Mouse (Mus musculus) layer of hippocampus, postnatal 14 days (tissue): ENCODE data around the gene Ksr1. TPM values are rescaled to one million over a fixed set of nuclear protein-coding genes. Genes with fewer than 3 reads are reported as not detected.
"Not testable (repeated sequence)": the region's sequence is repeated elsewhere in the genome, so short reads cannot be mapped to it uniquely, and the experiment has no call there.

Experiments
- DNase-seq, 2 experiments: peaks; one replicate each; pipeline ENCODE4 v3.0.0; 2021 to 2022; ENCODE audit warnings: low spot score in 2 of 2, mixed read lengths in 1 of 2
- total RNA-seq, 2 experiments: library from RNA; stranded (reverse); gene quantifications; 2 replicates each; pipeline ENCODE4 v1.2.3; 2021

Gene Ksr1
- total RNA-seq, 2 experiments from 2014 or later, result 154 to 158 TPM

DNA sequence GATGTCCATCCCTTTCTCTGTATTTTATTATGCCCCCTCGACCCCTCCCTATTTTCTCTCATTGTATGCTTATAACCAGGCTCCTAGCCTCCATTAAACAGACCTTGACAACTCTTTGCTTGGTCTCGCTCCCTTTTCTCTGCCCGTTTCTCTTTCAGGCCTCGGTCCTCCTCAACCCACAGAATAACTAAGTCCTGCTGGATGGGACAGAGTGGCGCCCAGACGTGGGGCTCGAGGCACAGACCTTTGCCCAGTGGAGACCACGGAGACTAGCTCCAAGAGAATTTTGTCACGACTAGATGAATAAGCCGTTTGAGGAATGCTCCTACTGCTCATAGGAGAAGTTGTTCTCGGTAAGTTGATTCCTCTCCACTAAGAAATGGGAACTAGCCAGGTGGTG is 157.0 kb downstream of the Ksr1 start:
- DNase-seq, result not testable (repeated sequence)

DNA sequence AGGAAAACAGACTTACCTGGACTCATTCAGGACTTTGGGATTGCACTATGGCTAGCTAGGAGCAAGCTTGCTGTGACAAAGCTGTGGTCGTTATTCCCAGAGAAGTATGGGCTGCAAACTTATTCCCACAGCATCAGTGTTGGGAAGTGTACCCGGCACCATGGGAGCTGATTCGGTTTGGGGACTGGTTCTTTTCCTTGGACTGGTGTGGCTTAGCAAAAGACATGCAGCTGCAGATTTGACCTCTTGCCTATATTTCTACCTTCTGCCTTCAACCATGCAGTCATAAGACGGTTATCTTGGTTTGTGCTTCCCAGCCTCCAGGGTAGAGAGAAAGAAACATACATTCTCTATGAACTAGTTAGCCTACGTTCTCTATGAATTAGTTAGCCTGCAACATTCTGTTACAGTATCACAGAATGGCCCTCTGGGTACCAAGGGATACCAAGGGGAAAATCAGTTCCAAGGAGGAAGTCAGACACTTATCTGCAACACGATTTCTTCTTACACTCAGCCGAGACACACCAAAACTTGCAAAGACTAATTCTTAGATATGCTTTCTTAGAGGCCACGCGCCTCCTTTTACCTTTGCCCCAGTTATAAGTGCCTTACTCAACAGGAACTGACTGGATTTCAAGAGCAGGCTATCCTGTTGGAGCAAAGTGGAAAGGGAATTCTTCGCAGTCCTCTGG is 159.8 kb downstream of the Ksr1 start:
- no peak for DNase-seq

DNA sequence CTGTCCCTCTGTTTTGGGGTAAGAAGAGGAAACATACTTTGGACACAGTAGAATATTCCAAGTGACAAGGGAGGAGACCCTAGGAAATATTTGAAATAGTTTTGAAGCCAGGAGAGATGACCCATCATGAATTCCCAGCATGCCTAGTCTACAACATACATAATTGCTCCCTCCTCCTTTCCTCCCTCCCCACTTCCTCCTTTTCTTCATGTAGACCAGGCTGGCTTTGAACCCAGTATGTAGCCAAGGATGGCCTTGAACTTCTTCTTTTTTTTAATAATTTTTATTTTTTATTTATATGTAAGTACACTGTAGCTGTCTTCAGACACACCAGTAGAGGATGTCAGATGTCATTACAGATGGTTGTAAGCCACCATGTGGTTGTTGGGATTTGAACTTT is 160.7 kb downstream of the Ksr1 start:
- no peak for DNase-seq

DNA sequence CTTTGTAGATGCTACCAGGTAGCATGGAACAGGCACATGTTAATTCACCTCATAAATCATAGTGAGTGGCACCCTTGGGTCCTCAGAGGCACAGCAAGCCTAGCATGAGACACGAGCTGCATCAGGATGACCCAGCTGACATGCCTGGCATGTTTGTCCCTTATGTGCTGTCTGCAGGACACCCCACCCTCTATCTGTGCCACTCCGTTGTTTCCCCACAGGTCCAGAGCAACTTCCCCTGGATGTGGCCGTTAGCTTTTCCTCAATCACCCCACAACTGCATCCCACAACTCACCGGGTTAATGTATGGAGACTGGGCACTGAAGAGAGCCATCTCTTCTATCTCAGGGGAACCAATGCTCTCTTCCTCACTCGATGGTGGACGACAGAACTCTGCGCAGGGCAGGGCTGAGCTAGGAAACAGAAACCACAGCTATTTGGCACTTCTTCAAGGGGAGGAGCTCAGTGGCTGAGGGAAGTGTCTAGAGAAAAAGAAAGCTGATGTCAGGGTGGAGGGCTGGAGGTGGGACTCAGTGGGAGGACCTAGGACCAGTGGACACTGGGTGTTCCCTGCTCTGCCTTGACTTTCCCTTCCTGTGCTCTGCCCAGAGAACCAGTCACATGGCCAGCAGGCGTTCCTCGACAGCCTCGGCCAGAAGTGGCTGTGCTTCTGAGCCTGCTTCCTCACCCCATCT is 161.6 kb downstream of the Ksr1 start, which contains the start of gene Lgals9:
TSS of gene Lgals9 (minus strand) at position 464 of the 695 bp plus-strand sequence.
- DNase-seq, result peak in 1 of 2 experiments; percentile 14

DNA sequence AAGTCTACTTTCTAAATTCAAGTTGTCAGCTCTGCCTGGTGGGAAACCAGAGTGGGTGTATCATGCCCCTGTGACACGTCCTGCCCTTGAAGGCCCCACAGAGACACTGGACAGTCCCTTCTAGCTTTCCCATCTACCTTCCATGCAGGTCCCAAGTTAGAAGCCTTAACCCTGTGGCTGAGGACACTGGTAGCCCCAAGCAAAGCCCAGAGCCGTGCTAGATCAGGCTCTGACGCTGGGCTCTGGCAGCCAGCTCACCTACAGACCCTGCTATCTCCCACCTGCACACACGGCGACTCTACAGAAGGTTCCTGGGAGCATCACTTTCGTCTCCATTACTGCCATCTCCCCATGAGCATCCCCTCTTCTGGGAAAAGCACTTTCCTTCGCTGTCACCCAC is 162.7 kb downstream of the Ksr1 start:
- no peak for DNase-seq

GRCm38 (mm10) chr11:78982513-78983291 is 163.5 kb downstream of the Ksr1 start:
- peak in 1 of 2 experiments; percentile 13 for DNase-seq

DNA sequence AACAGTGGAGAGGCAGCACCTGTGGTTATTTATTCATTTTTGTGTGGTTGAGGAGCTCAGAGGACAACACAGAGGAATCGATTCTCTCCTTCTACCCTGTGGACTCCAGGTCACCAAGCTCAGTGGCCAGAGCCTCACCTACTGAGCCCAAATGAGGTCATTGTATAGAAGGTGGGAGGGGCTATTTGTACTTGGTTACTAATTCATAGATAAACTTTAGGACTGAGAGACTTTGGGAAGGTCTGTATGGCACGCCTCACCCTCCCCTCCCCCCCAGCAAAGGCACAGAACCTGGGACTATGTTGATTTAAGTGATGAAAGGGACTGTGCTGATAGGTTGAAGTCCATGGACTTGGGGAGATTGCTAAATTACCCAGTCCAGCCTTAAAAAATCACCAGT is 164.2 kb downstream of the Ksr1 start:
- no peak for DNase-seq

GRCm38 (mm10) chr11:78980083-78980634 is 166.0 kb downstream of the Ksr1 start:
- DNase-seq, result no peak

- DNase-seq, result no peak
Measured at GRCm38 (mm10) chr11:78978176-78979019, 167.8 kb downstream of the Ksr1 start.

- no peak for DNase-seq
Measured at GRCm38 (mm10) chr11:78976731-78977510, 169.3 kb downstream of the Ksr1 start.

DNA sequence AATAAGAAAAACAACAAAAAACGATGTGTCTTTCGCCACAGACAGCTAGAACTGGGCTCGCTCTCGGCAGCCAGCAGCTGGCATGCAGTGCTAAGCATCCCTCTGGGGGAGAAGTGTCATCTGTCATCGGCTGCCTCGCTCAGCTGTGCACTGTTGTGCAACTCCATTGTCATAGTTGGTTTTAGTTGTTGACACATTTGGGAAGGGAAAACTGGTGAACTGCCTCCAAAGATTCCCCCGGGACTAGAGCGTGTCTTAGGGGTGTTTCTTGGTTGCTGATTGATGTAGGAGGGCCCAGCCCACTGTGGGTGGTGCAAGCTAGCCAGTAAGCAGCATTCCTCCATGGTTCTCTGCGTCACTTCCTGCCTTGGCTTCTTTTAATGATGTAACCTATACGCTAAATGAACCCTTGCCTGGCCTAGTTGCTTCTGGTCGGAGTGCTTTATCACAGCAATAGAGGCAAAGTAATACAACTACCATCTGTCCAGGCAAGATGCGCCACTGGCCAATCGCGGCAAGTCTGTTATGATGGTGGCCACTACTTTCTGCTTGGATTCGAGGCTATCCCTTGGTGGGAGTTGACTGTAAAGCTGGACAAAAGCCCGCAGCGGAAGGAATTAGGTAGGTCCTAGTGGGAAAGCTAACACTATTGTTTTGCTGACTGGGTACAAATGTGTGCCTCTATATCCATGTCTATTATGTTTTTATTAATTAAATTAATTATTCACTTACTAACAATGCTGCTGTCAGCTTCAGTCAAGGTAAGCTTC is 172.6 kb downstream of the Ksr1 start:
- peak in 1 of 2 experiments; percentile 37 for DNase-seq

GRCm38 (mm10) chr11:78972811-78973351 is 173.3 kb downstream of the Ksr1 start:
- DNase-seq, result no peak

DNA sequence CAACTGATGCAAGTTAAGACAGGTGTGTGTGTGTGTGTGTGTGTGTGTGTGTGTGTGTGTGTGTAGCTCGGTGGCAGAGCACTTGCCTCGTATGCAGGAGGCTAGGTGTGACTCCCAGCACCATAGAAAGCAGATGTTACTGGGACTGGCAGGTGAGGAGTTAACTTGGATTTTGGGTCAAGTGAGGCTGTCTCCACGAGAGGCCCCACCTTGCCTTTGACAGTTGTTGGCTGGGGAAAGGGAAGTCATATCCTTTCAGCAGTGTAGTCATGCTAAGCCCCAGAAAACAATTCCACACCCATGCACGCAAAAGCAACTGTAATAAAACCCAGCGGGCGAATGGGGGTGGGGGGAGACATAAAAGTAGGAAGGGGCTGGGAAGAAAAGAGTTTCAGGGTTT is 173.9 kb downstream of the Ksr1 start:
- DNase-seq, result no peak

DNA sequence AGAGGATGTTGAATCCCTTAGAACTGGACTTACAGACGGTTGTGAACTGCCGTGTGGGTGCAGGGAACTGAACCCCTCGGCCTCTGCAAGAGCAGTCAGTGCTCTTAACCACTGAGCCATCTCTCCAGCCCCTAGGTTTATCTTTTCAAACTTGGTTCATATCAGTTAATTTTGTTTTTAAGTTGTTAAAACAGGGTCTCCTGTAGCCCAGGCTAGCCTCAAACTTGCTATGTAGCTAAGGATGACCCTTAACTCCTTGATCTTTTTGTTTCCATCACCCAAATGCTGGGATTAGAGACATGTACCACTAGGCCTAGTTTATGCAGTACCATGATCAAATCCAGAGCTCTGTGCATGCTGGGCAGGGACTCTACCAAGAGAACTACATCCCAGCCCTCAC is 174.5 kb downstream of the Ksr1 start:
- no peak for DNase-seq

- no peak for DNase-seq
Measured at GRCm38 (mm10) chr11:78971096-78971495, 175.1 kb downstream of the Ksr1 start.

GRCm38 (mm10) chr11:78968121-78968520 is 178.1 kb downstream of the Ksr1 start:
- no peak for DNase-seq

DNA sequence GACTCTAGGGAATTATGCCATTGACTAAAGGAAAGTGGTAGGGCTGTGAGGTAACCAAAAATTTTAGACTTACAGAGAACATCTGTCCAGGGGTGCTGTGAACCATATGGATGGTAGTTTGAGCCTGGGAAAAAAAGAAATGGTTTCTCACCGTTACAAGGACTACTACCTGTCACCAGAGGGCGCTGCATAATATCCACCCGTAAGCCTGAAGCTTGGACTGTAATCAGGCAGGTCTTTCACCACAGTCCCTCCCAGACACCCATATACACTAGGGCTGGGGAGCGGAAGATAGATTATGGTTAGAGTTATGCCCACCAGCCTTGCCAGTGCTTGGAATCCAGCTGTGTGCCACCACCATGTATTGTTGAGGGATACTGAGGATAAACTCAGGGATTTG is 178.8 kb downstream of the Ksr1 start:
- peak in 1 of 2 experiments; percentile 34 for DNase-seq
